Mouse (Mus musculus): ENCODE measurements around the gene Aff2.

Gene Aff2

GRCm38 (mm10) chrX:69360238-69361054 lies at the start of gene Aff2:
Gene Aff2 (plus strand): TSS chrX:69360294.
- no peak for DNase-seq (ENCODE audit: low spot score)

- no peak for DNase-seq (ENCODE audit: low spot score)
Observed at GRCm38 (mm10) chrX:69337296-69337695, 22.8 kb upstream of the Aff2 start.

- DNase-seq (ENCODE audit: low spot score), result no peak
Observed at GRCm38 (mm10) chrX:69355621-69356020, 4.5 kb upstream of the Aff2 start.

GRCm38 (mm10) chrX:69359360-69359759 lies 734 bp upstream of the Aff2 start:
- no peak for DNase-seq (ENCODE audit: low spot score)

- DNase-seq (ENCODE audit: low spot score), result no peak
Observed at GRCm38 (mm10) chrX:69359885-69360237, 233 bp upstream of the Aff2 start.

- no peak for DNase-seq (ENCODE audit: low spot score)
Observed at GRCm38 (mm10) chrX:69361055-69361558, 1.0 kb downstream of the Aff2 start.

- DNase-seq (ENCODE audit: low spot score), result no peak
Observed at GRCm38 (mm10) chrX:69364198-69364597, 4.1 kb downstream of the Aff2 start.

GRCm38 (mm10) chrX:69373341-69373740 lies 13.2 kb downstream of the Aff2 start:
- DNase-seq (ENCODE audit: low spot score), result no peak

- DNase-seq (ENCODE audit: low spot score), result no peak
Observed at GRCm38 (mm10) chrX:69389738-69390137, 29.6 kb downstream of the Aff2 start.

- no peak for DNase-seq (ENCODE audit: low spot score)
Observed at GRCm38 (mm10) chrX:69415043-69415442, 54.9 kb downstream of the Aff2 start.

GRCm38 (mm10) chrX:69438422-69438821 lies 78.3 kb downstream of the Aff2 start:
- no peak for DNase-seq (ENCODE audit: low spot score)

GRCm38 (mm10) chrX:69441937-69442336 lies 81.8 kb downstream of the Aff2 start:
- no peak for DNase-seq (ENCODE audit: low spot score)

- DNase-seq (ENCODE audit: low spot score), result no peak
Observed at GRCm38 (mm10) chrX:69460896-69461295, 100.8 kb downstream of the Aff2 start.

GRCm38 (mm10) chrX:69502061-69502460 lies 142.0 kb downstream of the Aff2 start:
- no peak for DNase-seq (ENCODE audit: low spot score)

- no peak for DNase-seq (ENCODE audit: low spot score)
Observed at GRCm38 (mm10) chrX:69518040-69518575, 158.0 kb downstream of the Aff2 start.

GRCm38 (mm10) chrX:69540811-69541210 lies 180.7 kb downstream of the Aff2 start:
- DNase-seq (ENCODE audit: low spot score), result no peak

- no peak for DNase-seq (ENCODE audit: low spot score)
Observed at GRCm38 (mm10) chrX:69579903-69580459, 219.9 kb downstream of the Aff2 start.

- DNase-seq (ENCODE audit: low spot score), result no peak
Observed at GRCm38 (mm10) chrX:69608793-69609192, 248.7 kb downstream of the Aff2 start.

- no peak for DNase-seq (ENCODE audit: low spot score)
Observed at GRCm38 (mm10) chrX:69663038-69663437, 302.9 kb downstream of the Aff2 start.

- DNase-seq (ENCODE audit: low spot score), result no peak
Observed at GRCm38 (mm10) chrX:69666145-69666677, 306.1 kb downstream of the Aff2 start.

GRCm38 (mm10) chrX:69675691-69676090 lies 315.6 kb downstream of the Aff2 start:
- no peak for DNase-seq (ENCODE audit: low spot score)

GRCm38 (mm10) chrX:69698840-69699239 lies 338.7 kb downstream of the Aff2 start:
- DNase-seq (ENCODE audit: low spot score), result no peak

- no peak for DNase-seq (ENCODE audit: low spot score)
Observed at GRCm38 (mm10) chrX:69738972-69739371, 378.9 kb downstream of the Aff2 start.

Data from ovary, postnatal 10 days (tissue).